Mouse (Mus musculus): Measurements from ENCODE around the gene Isy1.

Isy1 gene

DNA sequence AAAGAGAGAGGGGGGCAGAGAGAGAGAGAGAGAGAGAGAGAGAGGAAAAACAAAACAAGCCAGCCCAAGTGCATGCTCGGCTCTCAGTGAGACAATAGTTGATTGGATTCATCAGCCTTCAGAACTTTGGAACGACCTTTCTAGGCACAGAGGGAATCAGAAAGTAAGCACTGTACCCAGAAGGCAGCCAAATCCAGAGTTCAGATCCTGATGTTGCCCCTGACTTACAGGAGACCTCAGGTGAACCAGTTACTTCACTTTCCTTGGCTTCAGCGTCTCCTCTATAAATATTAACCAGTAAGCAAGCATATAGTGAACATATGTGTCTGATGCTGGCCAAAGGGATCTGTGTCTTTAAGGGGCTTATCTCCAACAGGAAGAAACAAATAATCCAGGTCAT, 30.1 kb downstream of the Isy1 start:
- in situ Hi-C loops (cut with MboI; ENCODE audit: low pct_unique_long_range_greater_than_20kb in 1 of 2, low sequenced_read_pairs in 2 of 2, unreplicated experiment in 1 of 2), result no loop called here

DNA sequence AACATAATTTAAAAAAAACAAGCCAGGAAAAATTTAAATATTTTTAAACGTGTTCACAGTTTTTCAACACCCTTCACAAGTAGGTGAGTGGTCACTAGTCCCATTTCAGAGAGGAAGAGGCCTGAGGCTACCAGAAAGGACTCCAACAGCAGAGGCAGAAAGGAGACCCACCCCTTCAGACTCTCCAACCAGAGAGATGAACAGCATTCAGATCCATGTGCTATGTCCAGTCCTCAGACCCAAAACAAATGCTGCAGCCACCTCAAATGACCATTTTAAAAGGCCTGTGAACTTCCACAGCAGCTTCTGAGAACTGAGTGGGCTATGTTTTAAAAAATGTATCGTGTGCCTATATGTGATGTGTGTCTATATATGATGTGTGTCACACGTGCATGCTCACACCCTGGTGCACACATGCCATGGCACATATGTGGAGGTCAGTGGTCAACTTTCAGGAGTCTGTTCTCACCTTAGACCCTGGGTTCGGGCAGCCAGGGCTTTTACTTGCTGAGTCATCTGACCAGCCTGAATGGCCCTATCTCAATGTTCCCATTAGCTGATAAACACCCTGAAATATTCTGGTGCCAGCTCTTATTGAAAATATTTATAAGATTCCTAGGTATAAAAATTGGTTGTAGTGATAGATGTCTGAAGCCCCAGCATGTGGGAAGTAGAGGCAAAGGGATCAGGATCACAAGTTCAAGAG, 30.7 kb downstream of the Isy1 start:
- in situ Hi-C loops (cut with MboI; ENCODE audit: low pct_unique_long_range_greater_than_20kb in 1 of 2, low sequenced_read_pairs in 2 of 2, unreplicated experiment in 1 of 2), result no loop called here

DNA sequence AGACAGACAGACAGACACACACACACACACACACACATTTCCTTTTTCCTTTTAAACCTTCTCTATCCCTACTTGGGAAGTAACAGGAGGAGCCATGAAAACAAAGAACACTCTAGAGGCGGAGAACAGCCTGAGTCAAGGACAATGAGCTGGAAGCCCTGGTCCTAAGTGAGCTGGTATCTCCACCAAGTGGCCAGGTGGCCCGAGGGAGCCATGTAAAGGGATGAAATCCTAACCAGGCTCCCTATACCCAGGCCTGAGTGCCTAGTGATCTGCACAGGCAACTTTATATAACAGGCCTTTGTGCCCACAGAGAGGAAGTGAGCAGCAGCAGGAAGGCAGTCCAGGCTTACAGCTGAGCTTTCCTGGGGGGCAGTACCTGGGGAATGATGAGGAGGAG, 31.7 kb downstream of the Isy1 start:
- in situ Hi-C loops (cut with MboI; ENCODE audit: low pct_unique_long_range_greater_than_20kb in 1 of 2, low sequenced_read_pairs in 2 of 2, unreplicated experiment in 1 of 2), result no loop called here

DNA sequence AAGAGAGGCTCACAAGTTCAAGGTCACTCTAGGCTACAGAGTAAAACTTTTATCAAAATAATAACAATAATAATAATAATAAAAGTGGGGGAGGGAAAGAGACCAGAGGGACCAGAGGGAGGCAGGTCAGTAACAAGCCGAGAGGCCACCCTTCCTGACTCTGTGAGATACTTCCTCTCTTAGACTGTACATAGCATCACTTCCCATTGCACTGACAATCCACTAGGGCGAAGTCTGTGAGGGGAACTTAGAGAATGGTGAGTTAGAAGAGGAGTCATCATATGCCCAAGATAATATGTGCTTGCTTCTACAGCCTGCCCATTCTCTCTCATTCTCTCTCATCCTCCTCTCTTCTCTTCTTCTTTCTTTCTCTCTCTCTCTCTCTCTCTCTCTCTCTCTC, 32.6 kb downstream of the Isy1 start:
- in situ Hi-C loops (cut with MboI; ENCODE audit: low pct_unique_long_range_greater_than_20kb in 1 of 2, low sequenced_read_pairs in 2 of 2, unreplicated experiment in 1 of 2), result no loop called here

DNA sequence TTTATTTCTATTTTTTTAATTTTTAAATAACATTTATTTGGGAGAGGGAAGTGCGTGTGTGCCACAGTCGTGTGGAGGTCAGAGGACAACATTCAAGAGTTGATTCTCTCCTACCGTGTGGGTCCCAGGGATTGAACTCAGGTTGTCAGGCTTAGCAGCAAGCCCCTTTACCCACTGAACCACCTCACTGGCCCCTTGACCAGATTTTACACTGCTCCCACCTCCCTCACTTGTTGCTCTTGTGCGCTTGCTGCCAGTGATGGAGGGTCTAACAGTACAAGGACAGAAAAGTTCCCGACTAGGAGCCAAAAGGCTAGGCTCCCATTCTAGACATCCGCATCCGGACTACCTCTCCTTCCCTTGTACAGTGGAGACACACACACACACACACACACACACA, 33.1 kb downstream of the Isy1 start:
- in situ Hi-C loops (cut with MboI; ENCODE audit: low pct_unique_long_range_greater_than_20kb in 1 of 2, low sequenced_read_pairs in 2 of 2, unreplicated experiment in 1 of 2), result no loop called here

DNA sequence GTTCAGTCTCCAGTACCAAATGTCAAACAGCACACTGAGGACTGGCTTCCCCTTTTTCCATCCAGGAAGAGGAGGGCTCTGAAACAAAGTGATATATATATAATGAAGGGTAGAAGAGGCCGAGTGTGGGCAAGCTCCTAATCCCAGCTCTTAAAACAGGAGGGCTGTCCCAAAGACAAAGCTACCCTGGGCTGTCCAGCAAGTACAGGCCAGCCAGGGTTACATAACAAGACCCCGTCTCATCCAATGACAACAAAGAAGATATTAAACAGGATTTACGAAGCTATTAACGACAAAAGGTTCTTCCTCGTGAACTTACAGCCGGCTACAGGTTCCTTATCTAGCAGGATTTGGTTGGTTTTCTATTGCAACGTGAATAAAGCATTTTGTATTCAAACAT, 33.7 kb downstream of the Isy1 start:
- in situ Hi-C loops (cut with MboI; ENCODE audit: low pct_unique_long_range_greater_than_20kb in 1 of 2, low sequenced_read_pairs in 2 of 2, unreplicated experiment in 1 of 2), result no loop called here

DNA sequence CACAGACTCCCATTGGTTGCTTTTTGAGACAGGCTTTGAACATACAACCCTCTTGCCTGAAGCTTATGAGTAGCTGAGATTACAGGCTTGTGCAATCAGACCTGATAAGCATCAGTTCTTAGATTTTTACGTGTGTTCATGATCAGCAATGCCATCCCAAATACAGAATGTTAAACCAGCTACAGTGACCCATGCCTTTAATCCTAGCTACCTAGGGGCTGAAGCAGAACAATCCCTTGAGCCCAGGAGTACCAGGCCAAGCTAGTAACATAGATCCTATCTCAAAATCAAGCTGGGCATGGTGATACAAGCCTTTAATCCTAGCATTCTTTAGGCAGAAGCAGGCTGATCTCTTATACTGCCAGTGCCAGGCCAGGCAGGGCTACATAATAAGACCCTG, 34.6 kb downstream of the Isy1 start:
- in situ Hi-C loops (cut with MboI; ENCODE audit: low pct_unique_long_range_greater_than_20kb in 1 of 2, low sequenced_read_pairs in 2 of 2, unreplicated experiment in 1 of 2), result no loop called here

DNA sequence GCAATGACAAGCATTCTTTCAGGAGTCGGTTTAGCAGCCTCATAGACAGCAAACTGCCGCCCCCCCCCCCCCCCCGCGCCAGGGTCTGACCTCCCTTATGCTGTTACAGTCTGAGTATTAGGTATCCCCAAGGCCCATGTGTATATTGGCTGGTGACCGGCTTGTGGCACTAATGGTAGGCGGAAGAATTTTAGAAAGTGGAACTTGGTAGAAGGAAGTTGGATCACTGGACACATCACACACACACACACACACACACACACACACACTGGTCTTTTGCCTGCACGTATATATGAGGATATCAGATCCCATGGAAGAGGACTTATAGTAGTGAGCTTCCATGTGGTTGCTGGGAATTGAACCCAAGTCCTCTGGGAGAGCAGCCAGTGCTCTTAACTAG, 36.1 kb downstream of the Isy1 start:
- in situ Hi-C loops (cut with MboI; ENCODE audit: low pct_unique_long_range_greater_than_20kb in 1 of 2, low sequenced_read_pairs in 2 of 2, unreplicated experiment in 1 of 2), result no loop called here

DNA sequence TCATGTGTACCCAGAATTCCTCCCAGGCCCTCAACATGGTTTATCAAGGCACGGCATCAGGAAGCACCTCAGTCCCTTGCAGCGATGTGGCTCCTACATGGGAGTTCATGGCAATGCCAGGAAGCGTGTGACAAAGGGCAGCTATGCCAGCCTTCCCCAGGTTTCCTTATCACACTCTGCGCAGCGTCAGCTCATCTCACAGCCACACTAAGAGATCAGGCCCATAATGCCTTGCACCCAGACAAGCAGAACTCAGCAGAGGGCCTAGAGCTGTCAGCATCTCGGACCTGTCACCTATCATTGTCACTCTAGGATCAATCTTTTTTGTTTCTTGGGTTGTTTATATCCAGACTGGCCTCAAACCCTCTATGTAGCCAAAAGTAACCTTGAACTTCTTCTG, 39.0 kb downstream of the Isy1 start:
- in situ Hi-C loops (cut with MboI; ENCODE audit: low pct_unique_long_range_greater_than_20kb in 1 of 2, low sequenced_read_pairs in 2 of 2, unreplicated experiment in 1 of 2), result no loop called here

DNA sequence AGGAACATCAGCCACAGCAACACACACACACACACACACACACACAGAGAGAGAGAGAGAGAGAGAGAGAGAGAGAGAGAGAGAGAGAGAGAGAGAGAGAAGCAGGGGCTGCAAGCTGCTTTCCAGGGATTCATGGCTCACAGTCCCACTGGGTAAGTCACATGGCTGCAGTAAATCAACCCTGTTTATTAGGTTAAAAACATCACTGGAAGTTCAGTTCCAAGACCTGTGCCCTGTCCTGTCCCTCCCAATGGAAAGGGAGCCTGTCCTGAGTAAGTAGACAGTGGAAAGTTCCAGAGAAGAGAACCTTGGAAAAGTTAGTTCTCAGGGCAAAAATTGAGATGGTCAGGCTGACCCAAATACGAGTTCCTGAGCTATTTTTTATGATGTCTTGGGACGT, 41.3 kb downstream of the Isy1 start:
- in situ Hi-C loops (cut with MboI; ENCODE audit: low pct_unique_long_range_greater_than_20kb in 1 of 2, low sequenced_read_pairs in 2 of 2, unreplicated experiment in 1 of 2), result no loop called here

DNA sequence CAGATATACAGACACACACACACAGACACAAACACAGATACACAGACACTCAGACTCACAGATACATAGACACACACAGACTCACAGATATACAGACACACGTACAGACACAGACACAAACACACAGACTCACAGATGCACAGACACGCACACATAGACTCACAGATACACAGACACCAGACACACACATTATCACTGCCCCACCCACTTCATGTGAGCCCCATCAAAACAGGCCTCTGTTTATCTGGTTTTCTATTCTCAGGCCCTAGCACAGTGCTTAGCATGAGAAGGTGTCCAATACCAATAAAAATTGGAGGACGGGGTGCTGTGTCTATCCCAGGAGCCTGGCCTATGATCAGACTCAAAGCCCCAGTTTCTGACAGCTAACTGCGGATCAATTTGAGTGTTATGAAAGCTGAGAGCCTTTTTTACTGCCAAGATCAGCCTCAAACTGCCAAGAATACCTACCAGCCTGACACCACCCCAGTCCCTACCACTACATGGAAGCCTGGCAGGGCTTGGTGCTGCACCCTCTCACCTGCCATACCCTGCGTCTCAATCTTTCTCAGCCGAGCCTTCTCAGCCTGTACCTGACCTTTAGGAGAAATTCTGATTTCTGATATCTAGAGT, 42.2 kb downstream of the Isy1 start:
- in situ Hi-C loops (cut with MboI; ENCODE audit: low pct_unique_long_range_greater_than_20kb in 1 of 2, low sequenced_read_pairs in 2 of 2, unreplicated experiment in 1 of 2), result no loop called here

DNA sequence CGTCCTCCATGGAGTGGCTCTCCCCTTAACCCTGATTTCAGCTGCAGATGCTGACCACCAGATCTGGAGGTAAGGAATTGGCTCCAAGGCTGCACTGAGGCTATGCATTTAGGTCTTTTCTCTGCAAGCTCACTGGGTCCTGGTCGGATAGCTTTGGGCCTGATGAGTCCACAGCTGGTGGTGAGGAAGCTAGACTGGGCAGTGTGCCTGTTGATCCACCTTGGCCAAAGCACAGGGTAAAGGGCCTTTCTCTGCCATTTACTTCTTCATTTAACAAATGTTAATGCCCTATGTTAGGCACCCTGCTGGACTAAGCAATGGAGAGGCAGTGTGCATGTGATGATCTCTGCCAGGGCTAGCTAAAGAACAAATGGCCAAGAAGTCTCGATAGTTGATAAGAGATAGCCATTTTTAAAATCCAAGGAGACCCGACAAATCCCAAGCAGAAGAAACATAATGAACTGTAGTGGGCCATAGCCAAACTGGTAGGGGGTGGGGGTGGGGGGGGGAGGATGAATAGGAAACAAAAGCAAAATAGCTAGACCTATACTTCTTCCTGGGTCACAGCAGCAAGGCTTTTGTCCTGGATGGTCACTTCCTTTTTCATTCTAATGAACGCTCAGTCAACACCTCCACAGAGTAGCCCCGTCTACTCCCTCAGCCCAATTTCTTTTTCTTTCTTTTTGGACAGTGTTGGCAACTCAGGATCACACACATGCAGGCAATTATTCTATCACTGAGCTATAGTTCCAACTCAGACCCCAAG, 43.0 kb downstream of the Isy1 start:
- in situ Hi-C loops (cut with MboI; ENCODE audit: low pct_unique_long_range_greater_than_20kb in 1 of 2, low sequenced_read_pairs in 2 of 2, unreplicated experiment in 1 of 2), result no loop called here

DNA sequence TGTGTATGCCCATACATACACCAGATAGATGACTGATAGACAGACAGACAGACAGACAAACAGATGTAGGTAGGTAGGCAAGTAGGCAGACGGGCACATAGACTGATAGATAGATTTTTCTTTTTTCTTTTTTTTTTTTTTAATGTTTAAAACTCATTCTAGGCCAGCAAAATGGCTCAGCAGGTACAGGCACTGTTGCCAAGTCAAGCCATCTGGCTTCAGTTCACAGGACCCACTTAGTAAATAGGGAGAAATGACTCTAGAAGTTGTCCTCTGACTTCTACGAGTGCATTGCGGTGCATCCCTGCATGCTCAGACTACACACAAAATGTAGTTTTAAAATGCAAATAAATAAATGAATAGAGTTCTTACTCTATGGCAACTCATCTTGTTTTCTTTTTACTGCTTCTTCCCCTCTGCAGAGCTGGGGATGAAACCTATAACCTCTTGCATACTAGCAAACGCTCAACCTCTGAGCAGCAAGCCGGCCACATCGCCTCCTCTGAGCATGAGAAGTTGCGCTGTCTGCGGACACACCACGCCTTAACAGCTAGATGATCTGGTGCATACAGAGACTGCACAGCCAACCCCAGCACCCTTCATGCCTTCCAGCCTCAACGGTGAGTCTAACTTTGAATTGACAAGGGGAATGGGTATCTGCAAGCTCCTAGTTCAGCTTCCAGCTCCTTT, 44.6 kb downstream of the Isy1 start:
- in situ Hi-C loops (cut with MboI; ENCODE audit: low pct_unique_long_range_greater_than_20kb in 1 of 2, low sequenced_read_pairs in 2 of 2, unreplicated experiment in 1 of 2), result no loop called here

DNA sequence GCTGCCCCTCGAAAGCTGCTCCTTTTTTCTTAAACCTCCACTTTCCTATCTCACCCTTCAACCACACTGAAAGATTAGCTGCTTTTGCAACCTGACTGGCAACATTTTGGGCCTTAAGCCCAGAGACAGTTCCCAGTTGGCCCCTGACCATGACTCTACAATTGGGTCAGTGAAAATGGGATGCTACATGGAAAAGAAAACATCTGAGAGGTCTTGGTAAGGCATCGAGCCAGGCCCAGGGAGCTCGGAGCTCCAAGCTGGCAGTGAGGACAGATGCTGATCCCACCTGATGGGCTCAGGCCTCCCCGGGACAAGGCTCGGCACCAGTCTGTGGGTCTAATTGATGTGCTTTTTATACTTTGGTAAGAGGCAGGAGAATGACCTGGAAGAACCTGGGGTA, 46.8 kb downstream of the Isy1 start:
- in situ Hi-C loops (cut with MboI; ENCODE audit: low pct_unique_long_range_greater_than_20kb in 1 of 2, low sequenced_read_pairs in 2 of 2, unreplicated experiment in 1 of 2), result no loop called here

DNA sequence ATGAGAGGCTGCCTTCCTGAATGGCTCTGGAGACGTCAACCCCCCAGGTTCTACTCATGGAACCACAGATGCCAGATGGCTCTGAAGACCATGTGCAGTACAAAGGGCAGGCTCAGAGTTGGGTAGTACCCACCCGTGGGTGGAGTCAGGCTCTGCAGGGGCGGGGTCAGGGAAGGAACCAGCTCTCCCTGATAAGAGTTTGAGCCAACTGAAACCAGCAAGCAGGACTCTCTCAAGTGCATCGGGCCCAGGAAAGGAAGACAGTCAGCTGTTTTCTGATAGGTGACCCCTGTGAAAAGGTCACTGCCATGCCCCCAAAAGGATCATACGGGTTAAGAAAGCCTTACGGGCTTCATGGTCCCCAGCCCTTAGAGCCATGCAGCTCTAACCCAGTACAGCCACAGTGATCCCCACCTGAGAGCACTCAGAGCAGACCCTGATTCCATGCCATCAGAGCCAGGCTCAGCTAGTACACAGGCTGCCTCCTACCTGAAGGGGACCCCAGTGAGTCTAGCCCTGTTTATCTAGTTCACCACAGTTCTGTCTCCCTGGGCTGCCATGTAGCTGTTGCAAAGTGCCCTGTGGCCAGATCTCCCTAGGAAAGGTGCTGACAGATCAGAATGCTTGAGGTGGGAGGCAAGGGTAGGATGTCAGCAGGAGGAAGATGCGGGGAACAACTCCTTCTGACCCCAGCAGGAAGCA, 47.7 kb downstream of the Isy1 start:
- in situ Hi-C loops (cut with MboI; ENCODE audit: low pct_unique_long_range_greater_than_20kb in 1 of 2, low sequenced_read_pairs in 2 of 2, unreplicated experiment in 1 of 2), result no loop called here

DNA sequence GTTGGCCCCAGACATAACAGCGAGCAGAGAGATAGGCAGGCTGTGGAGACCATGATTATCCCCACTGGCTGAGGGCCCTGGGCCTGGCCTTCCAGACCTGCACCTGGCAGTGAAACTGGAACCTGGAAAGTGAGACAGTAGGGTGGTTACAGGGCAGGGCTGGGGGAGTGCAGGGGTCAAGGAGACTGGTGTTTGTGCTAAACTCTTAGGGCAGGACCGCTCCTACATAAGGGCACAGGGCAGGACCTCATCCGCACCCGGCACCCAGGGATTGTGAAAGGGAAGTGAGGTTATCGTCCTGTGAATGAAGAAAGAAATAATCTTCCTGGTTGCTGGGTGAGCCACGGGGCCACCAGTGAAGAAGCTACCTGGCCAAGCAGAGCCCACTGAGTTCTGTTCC, 48.8 kb downstream of the Isy1 start:
- in situ Hi-C loops (cut with MboI; ENCODE audit: low pct_unique_long_range_greater_than_20kb in 1 of 2, low sequenced_read_pairs in 2 of 2, unreplicated experiment in 1 of 2), result no loop called here

DNA sequence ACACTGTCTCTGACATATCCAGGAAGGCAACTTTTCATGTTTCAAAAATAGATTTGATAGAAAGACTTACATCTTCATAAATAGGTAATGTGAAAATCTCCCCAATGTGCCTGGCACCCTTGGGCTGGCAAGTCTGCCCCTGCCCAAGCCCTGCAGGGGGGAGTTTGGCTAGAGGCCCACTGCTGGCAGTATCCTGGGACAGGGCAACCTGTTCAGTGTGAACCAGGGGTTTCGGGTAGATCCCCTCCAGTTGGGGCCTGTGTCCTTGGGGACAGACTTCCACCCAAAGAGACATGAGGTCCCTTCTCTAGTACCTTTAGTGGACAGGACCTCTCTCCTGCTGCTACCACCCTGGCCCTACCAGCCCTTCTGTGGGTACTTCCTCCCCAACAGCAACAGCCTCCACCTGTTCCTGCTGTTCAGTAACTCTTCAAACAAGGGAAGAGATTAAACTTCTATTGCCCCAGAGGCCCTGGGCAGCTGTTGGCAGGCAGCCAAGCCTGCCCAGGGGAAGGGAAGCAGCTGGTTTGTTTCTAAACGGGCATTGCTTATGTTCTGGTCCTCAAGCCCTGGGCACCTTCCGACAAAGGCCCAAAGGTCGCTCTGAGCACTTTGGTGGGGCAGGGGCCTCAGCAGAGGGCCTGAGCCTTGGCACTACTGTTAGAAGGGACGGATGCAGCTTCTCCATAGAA, 49.6 kb downstream of the Isy1 start:
- in situ Hi-C loops (cut with MboI; ENCODE audit: low pct_unique_long_range_greater_than_20kb in 1 of 2, low sequenced_read_pairs in 2 of 2, unreplicated experiment in 1 of 2), result no loop called here

DNA sequence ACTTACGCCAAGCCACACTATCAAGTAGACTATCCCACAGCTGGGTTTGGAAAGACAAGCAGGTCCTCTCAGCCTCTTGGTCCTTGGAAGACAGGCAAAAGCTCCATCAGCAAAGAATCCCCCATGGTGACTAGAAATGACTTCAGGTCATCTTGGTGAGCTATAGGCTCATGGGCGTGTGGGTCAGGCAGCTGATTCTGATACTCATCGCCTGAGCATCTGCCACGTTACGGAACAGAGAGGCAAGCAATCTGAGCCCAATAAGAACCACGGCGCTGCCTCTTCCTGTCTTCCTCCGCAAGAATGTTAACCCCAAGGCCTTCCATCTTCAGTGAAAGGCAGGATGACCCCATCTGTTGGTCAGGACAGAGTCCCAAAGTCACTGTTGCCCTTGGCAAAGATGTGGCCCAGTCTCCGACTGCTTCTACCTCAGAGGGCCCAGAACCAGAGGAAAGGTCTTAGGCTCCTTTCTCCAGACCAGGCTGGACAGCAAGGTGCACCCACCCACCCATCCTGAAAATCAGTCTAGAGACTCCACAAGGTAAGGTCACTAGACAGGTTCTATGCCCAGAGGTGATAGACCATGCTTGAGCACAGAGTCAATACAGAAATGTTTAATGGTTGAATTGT, 50.2 kb downstream of the Isy1 start:
- in situ Hi-C loops (cut with MboI; ENCODE audit: low pct_unique_long_range_greater_than_20kb in 1 of 2, low sequenced_read_pairs in 2 of 2, unreplicated experiment in 1 of 2), result no loop called here

Data from mouse embryonic stem cell (cell line).